Comparison of ENCODE assay signal across 8 mouse cellular contexts in genomic region chr1:93343504-93344047, GRCm38 (mm10). TPM values are rescaled to one million over a fixed set of nuclear protein-coding genes. Genes with fewer than 3 reads are reported as not detected.
DNase-seq lines count a peak whose midpoint lies in the region; ATAC-seq and TF ChIP-seq lines count a peak whose summit lies in the region.

No protein-coding gene starts in this region.

- DNase-seq in ES-CJ7 (ENCODE audit: low read depth, low spot score), result peak; percentile 99
- peak; percentile 97 for DNase-seq in heart, postnatal 10 days
- DNase-seq in large intestine, adult 2 months (ENCODE audit: low read depth, low spot score), result peak; percentile 94
- DNase-seq in lung, adult 18-20 months, result peak; percentile 95
- peak; percentile 96 for DNase-seq in thymus, postnatal 0 days (ENCODE audit: low spot score)

- H3K4me2 ChIP-seq in forebrain, embryonic 13.5 days, result peak overlapping the region; percentile 83

- H3K4me1 ChIP-seq in forebrain, embryonic 13.5 days, result peaks cover 24% of the 10 kb centered on the region
- H3K4me1 ChIP-seq in olfactory bulb, adult 2 months (ENCODE audit: control insufficient read depth, insufficient read depth, low read length), result peaks cover 6% of the 10 kb centered on the region

- under 1% methylated on average over 39 of the region's 39 CpGs for WGBS in forebrain, embryonic 13.5 days
- WGBS in large intestine, adult 2 months, result under 1% methylated on average over 39 of the region's 39 CpGs
- under 1% methylated on average over 39 of the region's 39 CpGs for WGBS in olfactory bulb, adult 2 months

- peaks cover 23% of the 10 kb centered on the region for H3K36me3 ChIP-seq in forebrain, embryonic 13.5 days (ENCODE audit: poor library complexity, severe bottlenecking)

- peak overlapping the region; percentile 96 for H3K4me3 ChIP-seq in forebrain, embryonic 13.5 days
- H3K4me3 ChIP-seq in olfactory bulb, adult 2 months (ENCODE audit: insufficient read depth, low read depth, low read length), result peak overlapping the region; percentile 91

- H3K27ac ChIP-seq in forebrain, embryonic 13.5 days, result 0 out of 2 replicates have a peak overlapping the region, but pooled peaks have one; percentile 31
- 0 out of 2 replicates have a peak overlapping the region, but pooled peaks have one; percentile 8 for H3K27ac ChIP-seq in olfactory bulb, adult 2 months (ENCODE audit: insufficient read depth, low read depth, low read length)

- intact Hi-C loops in heart, postnatal 10 days (cut with DNase I), result loop anchor here (1.0 to 10.0 kb wide), 4 partner anchors 169 to 451 kb away; partner anchors contain the start of genes Atg4b, Farp2 and Thap4

- peak; percentile 96 for ATAC-seq in cerebellum, adult (ENCODE audit: insufficient number of reproducible peaks, low FRiP score, low TSS enrichment)
- peak; percentile 98 for ATAC-seq in forebrain, embryonic 13.5 days

- peak; percentile 37; the same call in 1 of the 2 replicates for TF ChIP-seq POLR2A in olfactory bulb, adult 2 months (IDR thresholded peaks at IDR 0.05; ENCODE audit: insufficient read depth, low read depth, low read length)

- H3K27me3 ChIP-seq in forebrain, embryonic 13.5 days, result no peaks in the 10 kb centered on the region

- TF ChIP-seq CTCF in olfactory bulb, adult 2 months (IDR thresholded peaks at IDR 0.05; ENCODE audit: insufficient read depth, low read depth, low read length), result peak; percentile 52; the same call in 1 of the 2 replicates

- peak overlapping the region; percentile 88 for H3K9ac ChIP-seq in forebrain, embryonic 13.5 days

- no peaks in the 10 kb centered on the region for H3K9me3 ChIP-seq in forebrain, embryonic 13.5 days (replicated peaks)

RNA-seq across cellular contexts. Expression of gene Pask, which starts 0.3 kb away (rescaled TPM):
- polyA plus RNA-seq in forebrain, embryonic 13.5 days (2015; fragmentation: Nextera tagmentation; extraction: Ambion mirVana), result 14.6 and 17.7 TPM in 2 replicates
- 1 to 10 TPM; 2.7 to 4.2 TPM for total RNA-seq in heart, postnatal 10 days (2021)
- polyA plus RNA-seq in large intestine, adult 2 months (2012; rRNA removed), result 2.5 and 4.1 TPM in 2 replicates
- polyA plus RNA-seq in olfactory bulb, adult 2 months (2012; ENCODE audit: insufficient read depth, insufficient read length, low replicate concordance, missing spikeins), result not detected in 2 replicates
- 7.3 and 8.6 TPM in 2 replicates for polyA plus RNA-seq in thymus, postnatal 0 days (2015; fragmentation: Nextera tagmentation; extraction: Ambion mirVana)

RNA-seq across cellular contexts. Expression of gene Ppp1r7, which starts 0.9 kb away (rescaled TPM):
- polyA plus RNA-seq in forebrain, embryonic 13.5 days (2015; fragmentation: Nextera tagmentation; extraction: Ambion mirVana), result 71.1 and 76.5 TPM in 2 replicates
- 10 to 100 TPM; 29.9 to 35.2 TPM for total RNA-seq in heart, postnatal 10 days (2021)
- 3.6 and 4.7 TPM in 2 replicates for polyA plus RNA-seq in large intestine, adult 2 months (2012; rRNA removed)
- polyA plus RNA-seq in olfactory bulb, adult 2 months (2012; ENCODE audit: insufficient read depth, insufficient read length, low replicate concordance, missing spikeins), result not detected in 2 replicates
- 59.0 and 63.3 TPM in 2 replicates for polyA plus RNA-seq in thymus, postnatal 0 days (2015; fragmentation: Nextera tagmentation; extraction: Ambion mirVana)

RNA-seq across cellular contexts. Expression of gene Ano7, which starts 30.2 kb away (rescaled TPM):
- 0.16 TPM in 1 of 2 replicates, not detected in the other for polyA plus RNA-seq in forebrain, embryonic 13.5 days (2015; fragmentation: Nextera tagmentation; extraction: Ambion mirVana)
- total RNA-seq in heart, postnatal 10 days (2021), result not detected
- polyA plus RNA-seq in large intestine, adult 2 months (2012; rRNA removed), result 20.0 and 35.3 TPM in 2 replicates
- polyA plus RNA-seq in olfactory bulb, adult 2 months (2012; ENCODE audit: insufficient read depth, insufficient read length, low replicate concordance, missing spikeins), result not detected in 2 replicates
- 0.13 and 0.23 TPM in 2 replicates for polyA plus RNA-seq in thymus, postnatal 0 days (2015; fragmentation: Nextera tagmentation; extraction: Ambion mirVana)

RNA-seq across cellular contexts. Expression of gene Mterf4, which starts 37.9 kb away (rescaled TPM):
- polyA plus RNA-seq in forebrain, embryonic 13.5 days (2015; fragmentation: Nextera tagmentation; extraction: Ambion mirVana), result 34.3 and 34.5 TPM in 2 replicates
- total RNA-seq in heart, postnatal 10 days (2021), result 10 to 100 TPM; 14.1 to 14.9 TPM
- polyA plus RNA-seq in large intestine, adult 2 months (2012; rRNA removed), result 7.9 and 8.7 TPM in 2 replicates
- not detected in 2 replicates for polyA plus RNA-seq in olfactory bulb, adult 2 months (2012; ENCODE audit: insufficient read depth, insufficient read length, low replicate concordance, missing spikeins)
- 20.1 and 21.5 TPM in 2 replicates for polyA plus RNA-seq in thymus, postnatal 0 days (2015; fragmentation: Nextera tagmentation; extraction: Ambion mirVana)

Comparison
In these comparisons a context has a peak if more than half of its experiments do, and no peak if none do; other contexts are left out.
1. Peak in every context shown above with its lines: DNase-seq, ATAC-seq, H3K4me3 ChIP-seq and H3K27ac ChIP-seq.
2. RNA of gene Ano7, which starts 30.2 kb away (polyA plus RNA-seq): 20.0 to 35.3 TPM in large intestine, adult 2 months; 0.13 to 0.23 TPM in thymus, postnatal 0 days, 0.16 TPM in forebrain, embryonic 13.5 days and not detected in olfactory bulb, adult 2 months; every median in the first group is over 10 times any median in the second.